Mouse (Mus musculus) layer of hippocampus, postnatal 36 days (tissue): ENCODE data around the gene Olfr1177-ps. TPM values are rescaled to one million over a fixed set of nuclear protein-coding genes. Genes with fewer than 3 reads are reported as not detected.

Experiments used
- DNase-seq, 2 experiments: peaks; one replicate each; pipeline ENCODE4 v3.0.0; 2022
- total RNA-seq, 2 experiments: library from RNA; stranded (reverse); gene quantifications; 2 replicates each; pipeline ENCODE4 v1.2.3; 2021

Olfr1177-ps gene
- total RNA-seq: not detected

DNA sequence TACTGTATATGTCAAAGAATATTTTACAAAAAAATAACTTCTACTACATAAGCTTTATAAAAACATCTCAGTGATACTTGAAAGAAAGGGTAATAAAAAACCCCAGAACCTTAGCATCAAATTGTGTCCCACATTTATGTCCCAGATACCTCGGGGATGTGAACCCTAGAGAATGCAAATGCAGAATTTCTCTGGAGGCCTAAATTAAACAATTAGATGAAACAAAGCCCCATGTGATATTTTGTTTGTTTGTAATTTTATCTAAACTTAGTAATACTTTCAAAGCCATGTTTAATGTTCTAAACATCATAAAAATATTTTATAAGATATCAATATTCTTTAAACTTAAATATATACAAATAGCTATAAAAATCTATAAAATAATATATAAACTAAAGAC, at the start of gene Olfr1177-ps:
TSS of gene Olfr1177-ps (minus strand) at position 101 of the 400 bp plus-strand sequence.
- no peak for DNase-seq

DNA sequence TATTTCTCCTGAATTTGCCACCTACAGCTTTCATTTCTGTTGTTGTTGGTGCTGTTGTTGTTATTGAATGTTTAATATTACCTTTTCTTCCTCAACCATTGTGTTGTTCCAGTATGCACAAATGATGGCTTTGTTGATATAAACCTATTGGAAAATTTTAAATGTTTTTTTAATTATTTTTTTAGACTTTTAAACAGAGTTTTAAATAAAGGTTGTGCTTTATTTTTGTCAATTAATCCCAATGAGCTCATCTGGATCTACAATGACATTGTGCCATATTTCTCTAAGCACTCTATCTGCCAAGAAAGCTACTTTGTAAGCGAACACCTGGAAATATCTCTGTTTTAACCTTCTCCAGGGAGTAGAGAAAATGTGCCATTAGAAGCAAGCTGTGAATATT, 40.5 kb upstream of the Olfr1177-ps start, which contains the start of gene Olfr1178:
TSS of gene Olfr1178 (plus strand) at position 301 of the 400 bp plus-strand sequence.
- DNase-seq: no peak

DNA sequence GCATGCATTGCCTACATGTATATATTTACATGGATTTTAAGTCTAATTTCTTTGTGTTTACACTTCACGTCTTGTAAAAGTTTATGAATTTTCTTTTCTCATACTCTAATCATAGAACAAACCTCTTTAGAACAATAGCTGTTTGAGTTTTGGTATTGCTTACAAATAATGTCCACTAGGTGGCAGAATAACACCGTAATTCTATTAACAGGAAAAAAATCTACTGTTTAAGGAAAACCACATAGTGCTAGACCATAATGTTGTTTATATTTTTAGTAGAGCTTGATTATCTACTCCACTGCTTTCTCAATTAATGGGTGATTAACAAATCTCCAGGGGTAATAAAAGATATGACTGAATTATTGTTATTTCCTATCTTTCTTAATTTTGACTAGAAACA, 10.0 kb upstream of the Olfr1177-ps start:
- DNase-seq: no peak

DNA sequence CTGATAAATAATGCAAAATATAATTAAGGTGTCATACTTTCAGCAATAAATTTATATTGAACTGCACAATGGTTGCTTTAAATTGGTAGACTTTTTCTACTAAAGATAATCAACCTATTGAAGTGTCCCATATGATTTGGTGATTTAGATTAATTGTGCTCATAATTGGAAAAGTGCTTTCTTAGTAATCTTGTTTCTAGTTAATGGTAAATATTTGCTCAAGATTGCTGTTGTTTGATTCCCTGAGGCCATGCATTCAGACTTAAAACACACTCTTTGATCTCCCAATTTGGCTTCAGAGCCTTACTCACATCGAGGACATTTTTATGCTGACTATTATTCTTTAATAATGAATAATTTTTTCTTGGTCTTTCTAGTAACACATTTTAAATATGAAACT, 9.9 kb downstream of the Olfr1177-ps start, which contains the start of gene Olfr1176:
TSS of gene Olfr1176 (plus strand) at position 301 of the 400 bp plus-strand sequence.
- no peak for DNase-seq

DNA sequence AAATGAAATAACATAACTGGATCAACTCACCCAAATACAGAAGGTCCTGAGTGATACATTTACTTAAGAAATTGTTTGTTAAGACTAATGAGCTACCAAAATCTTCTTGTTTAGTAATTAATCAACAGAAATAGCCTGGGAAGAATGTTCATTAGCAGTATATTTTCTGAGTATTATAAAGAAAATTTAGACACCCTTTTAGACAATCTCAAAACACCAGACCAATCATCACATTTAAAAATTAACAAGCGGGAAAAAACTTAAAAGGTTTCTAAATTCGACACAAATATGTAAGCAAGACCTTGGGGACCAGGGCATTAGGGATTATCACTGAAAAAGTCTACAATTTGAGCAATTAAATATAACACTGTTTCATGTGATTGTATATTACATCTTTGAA, 19.2 kb downstream of the Olfr1177-ps start, which contains the start of gene Olfr1175-ps:
TSS of gene Olfr1175-ps (minus strand) at position 101 of the 400 bp plus-strand sequence.
- no peak for DNase-seq

DNA sequence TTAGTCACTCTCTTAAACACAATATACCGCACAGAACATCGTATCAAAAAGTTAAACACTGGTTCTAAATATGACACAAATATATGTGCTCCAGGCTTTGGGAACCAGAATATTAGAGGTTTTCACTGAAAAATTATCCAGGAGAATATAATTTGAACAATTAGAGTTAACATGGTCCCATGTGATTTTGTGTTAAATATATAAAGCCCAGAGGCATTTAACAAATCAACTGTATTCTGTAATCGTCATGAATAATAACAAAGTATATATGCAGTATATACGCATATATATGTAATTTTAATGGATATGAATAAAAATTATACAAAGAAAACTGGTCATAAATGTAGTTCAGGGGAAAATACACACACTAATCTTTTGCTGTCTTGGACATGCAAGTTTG, 31.3 kb downstream of the Olfr1177-ps start, which contains the start of gene Olfr1174-ps:
TSS of gene Olfr1174-ps (minus strand) at position 101 of the 400 bp plus-strand sequence.
- no peak for DNase-seq

Other genes with a start within 250 kb of the Olfr1177-ps start
- gene Olfr1166, start 218.2 kb downstream of the Olfr1177-ps start, total RNA-seq: not detected
- gene Olfr1167, start 191.3 kb downstream of the Olfr1177-ps start, total RNA-seq: not detected
- not detected for gene Olfr1168, start 164.6 kb downstream of the Olfr1177-ps start, total RNA-seq
- not detected for gene Olfr1170, start 118.2 kb downstream of the Olfr1177-ps start, total RNA-seq
- gene Olfr1173, start 66.6 kb downstream of the Olfr1177-ps start, total RNA-seq: not detected
- gene Olfr1174-ps, start 31.4 kb downstream of the Olfr1177-ps start, total RNA-seq: not detected
- gene Olfr1175-ps, start 19.3 kb downstream of the Olfr1177-ps start, total RNA-seq: not detected
- gene Olfr1176, start 9.8 kb downstream of the Olfr1177-ps start, total RNA-seq: not detected
- not detected for gene Olfr1178, start 40.6 kb upstream of the Olfr1177-ps start, total RNA-seq
- gene Olfr1179, start 60.0 kb upstream of the Olfr1177-ps start, total RNA-seq: not detected
- gene Olfr1180, start 72.7 kb upstream of the Olfr1177-ps start, total RNA-seq: not detected
- gene Olfr1181, start 79.7 kb upstream of the Olfr1177-ps start, total RNA-seq: not detected
- gene Gm13757, start 102.6 kb upstream of the Olfr1177-ps start, total RNA-seq: not detected
- gene Olfr1183, start 108.4 kb upstream of the Olfr1177-ps start, total RNA-seq: not detected
- gene Olfr1184, start 137.1 kb upstream of the Olfr1177-ps start, total RNA-seq: not detected
- not detected for gene Olfr1185-ps1, start 146.8 kb upstream of the Olfr1177-ps start, total RNA-seq
- not detected for gene Olfr1186, start 172.1 kb upstream of the Olfr1177-ps start, total RNA-seq
- not detected for gene Olfr1188, start 210.4 kb upstream of the Olfr1177-ps start, total RNA-seq
- gene Olfr1189, start 240.0 kb upstream of the Olfr1177-ps start, total RNA-seq: not detected